Mouse (Mus musculus) midbrain, embryonic 10.5 days (tissue): ENCODE measurements at regions not wholly inside any gene's neighbourhood (a gene's known extent, or its start where the extent isn't known, plus 50 kb on each side); places are given as distances from the start of the nearest gene placed in this dataset.
"Not testable (repeated sequence)": the region's sequence is repeated elsewhere in the genome, so short reads cannot be mapped to it uniquely, and the experiment has no call there.

ENCODE experiments used
- DNase-seq: peaks from one replicate; pipeline ENCODE4 v3.0.0-alpha.2; 2017; ENCODE audit warnings: low spot score
- H3K27ac ChIP-seq: fragments of 300-500 bp; sonication (generic); replicated peaks from 2 replicates; pipeline ENCODE4 v1.5.1; 2016; ENCODE audit warnings: mild to moderate bottlenecking
- H3K27me3 ChIP-seq: fragments of 300-500 bp; sonication (generic); 2 replicates; pipeline ENCODE4 v1.6.1; 2016; ENCODE audit warnings: low read depth, mild to moderate bottlenecking; ENCODE audit not compliant: poor library complexity, severe bottlenecking
- H3K36me3 ChIP-seq: fragments of 300-500 bp; sonication (generic); 2 replicates; pipeline ENCODE4 v1.6.1; 2016; ENCODE audit warnings: mild to moderate bottlenecking, moderate library complexity
- H3K4me1 ChIP-seq: fragments of 300-500 bp; sonication (generic); 2 replicates; pipeline ENCODE4 v1.6.1; 2016
- H3K4me3 ChIP-seq: fragments of 300-500 bp; sonication (generic); 2 replicates; pipeline ENCODE4 v1.5.1; 2016; ENCODE audit warnings: mild to moderate bottlenecking, moderate library complexity
- H3K9me3 ChIP-seq: fragments of 300-500 bp; sonication (generic); replicated peaks from 2 replicates; pipeline ENCODE4 v1.6.1; 2016; ENCODE audit warnings: mild to moderate bottlenecking
- WGBS: fragments of 180-500 bp; shearing (Covaris S2); methylation state at CpG from one replicate; pipeline ENCODE4 v1.1.7; 2016; 5-methylcytosine and 5-hydroxymethylcytosine counted together

DNA sequence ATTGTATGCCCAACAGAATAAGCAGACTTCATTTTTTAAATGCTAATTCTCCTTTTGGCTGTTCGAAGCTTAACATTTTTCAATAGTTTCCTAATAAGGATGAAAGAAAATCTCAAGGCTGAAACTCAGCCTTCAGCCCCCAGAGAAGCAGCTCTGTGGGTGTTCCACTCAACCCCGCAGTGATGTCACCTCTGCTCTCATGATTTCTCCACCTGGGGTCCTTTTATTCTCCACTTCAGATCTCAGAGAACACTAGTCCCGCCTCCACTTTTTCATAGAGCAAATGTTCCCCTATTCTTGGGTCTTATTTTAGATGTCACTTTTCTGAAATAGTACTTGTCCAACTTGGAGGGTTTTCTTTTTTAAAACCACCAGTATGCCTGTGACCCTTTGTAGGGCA is 567.3 kb downstream of the Cntn3 start:
- no peaks in the 10 kb centered on the region for H3K36me3 ChIP-seq
- no peaks in the 10 kb centered on the region for H3K9me3 ChIP-seq
- 0 out of 2 replicates have a peak, but pooled peaks cover 4% of the 10 kb centered on the region for H3K4me1 ChIP-seq
- H3K27ac ChIP-seq = no peak overlapping the region
- H3K27me3 ChIP-seq = no peaks in the 10 kb centered on the region
- H3K4me3 ChIP-seq = no peak overlapping the region
- 72% methylated on average over 3 of the region's 3 CpGs for WGBS
- DNase-seq = no peak

DNA sequence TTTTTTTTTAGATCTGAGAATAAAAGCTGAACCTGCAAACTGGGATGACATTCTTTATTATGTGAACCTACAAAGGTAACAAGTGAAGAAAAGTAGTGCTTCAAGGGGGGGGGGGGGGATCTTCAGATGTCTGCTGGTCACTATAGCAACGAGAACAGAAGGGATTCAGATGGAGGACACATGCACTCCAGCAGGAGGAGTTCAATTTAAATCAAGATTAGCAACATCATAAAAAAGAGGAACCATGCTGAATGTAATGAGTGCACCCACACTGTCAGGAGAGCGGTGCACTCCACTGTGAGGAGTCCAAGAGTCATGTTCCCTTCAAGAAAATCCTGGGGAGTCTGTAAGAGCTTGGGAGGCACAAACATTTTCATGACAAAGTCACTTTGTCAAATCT is 574.7 kb downstream of the Cntn3 start:
- Histone ChIP-seq H3K9me3 (no peaks in the 10 kb centered on the region), H3K27me3 (no peaks in the 10 kb centered on the region), H3K4me3 (no peak overlapping the region), H3K36me3 (no peaks in the 10 kb centered on the region), H3K27ac (peak overlapping the region; percentile 49; the same call in 1 of the 2 replicates), H3K4me1 (peaks cover 22% of the 10 kb centered on the region)
- 27% methylated on average over 2 of the region's 2 CpGs for WGBS
- peak; percentile 12 for DNase-seq

DNA sequence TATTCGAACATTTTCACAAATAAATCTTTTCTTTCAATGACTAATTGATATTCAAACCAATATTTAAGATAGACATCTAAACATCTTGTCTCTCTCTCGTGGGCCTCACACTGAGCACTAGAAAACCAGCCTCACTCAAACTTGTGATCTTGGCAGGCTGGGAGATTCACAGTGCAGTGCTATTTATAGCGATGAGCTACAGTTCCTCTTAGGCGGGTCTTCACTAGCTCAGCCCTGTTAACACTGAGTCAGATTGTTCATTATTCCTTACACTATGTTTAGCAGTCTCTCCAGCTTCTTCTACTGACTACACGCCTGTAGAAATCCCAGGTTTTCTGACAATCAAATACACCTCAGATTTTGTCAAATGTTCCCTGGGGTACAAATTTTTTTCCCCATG is 575.3 kb downstream of the Cntn3 start:
- Histone ChIP-seq H3K27ac (0 out of 2 replicates have a peak overlapping the region, but pooled peaks have one; percentile 33), H3K4me1 (peaks cover 22% of the 10 kb centered on the region), H3K9me3 (no peaks in the 10 kb centered on the region), H3K36me3 (no peaks in the 10 kb centered on the region), H3K4me3 (no peak overlapping the region), H3K27me3 (no peaks in the 10 kb centered on the region)
- WGBS = 63% methylated on average over 5 of the region's 5 CpGs
- no peak for DNase-seq

DNA sequence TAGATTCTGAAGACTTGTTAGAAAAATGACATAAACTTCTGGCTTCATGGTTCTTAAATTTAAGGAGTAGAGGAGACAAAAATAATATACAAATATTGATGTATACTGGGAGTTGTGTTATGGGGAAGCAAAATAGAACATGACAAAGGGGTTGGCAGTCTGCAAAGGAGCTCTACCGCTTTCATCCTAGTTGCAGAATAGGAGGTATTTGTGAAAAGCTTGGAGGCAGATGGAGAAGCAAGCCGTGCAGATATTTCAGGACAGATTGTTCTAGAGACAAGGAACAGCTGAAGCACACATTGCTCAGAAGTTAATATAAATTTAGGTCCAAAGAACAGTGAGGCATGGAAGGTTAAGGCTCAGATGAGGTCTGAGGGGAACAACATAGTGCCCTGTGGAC is 580.1 kb downstream of the Cntn3 start:
- WGBS = 92% methylated on average over 2 of the region's 2 CpGs
- no peak for DNase-seq
- Histone ChIP-seq H3K9me3 (no peaks in the 10 kb centered on the region), H3K4me3 (no peak overlapping the region), H3K36me3 (no peaks in the 10 kb centered on the region), H3K27me3 (no peaks in the 10 kb centered on the region), H3K27ac (no peak overlapping the region), H3K4me1 (peaks cover 11% of the 10 kb centered on the region)

DNA sequence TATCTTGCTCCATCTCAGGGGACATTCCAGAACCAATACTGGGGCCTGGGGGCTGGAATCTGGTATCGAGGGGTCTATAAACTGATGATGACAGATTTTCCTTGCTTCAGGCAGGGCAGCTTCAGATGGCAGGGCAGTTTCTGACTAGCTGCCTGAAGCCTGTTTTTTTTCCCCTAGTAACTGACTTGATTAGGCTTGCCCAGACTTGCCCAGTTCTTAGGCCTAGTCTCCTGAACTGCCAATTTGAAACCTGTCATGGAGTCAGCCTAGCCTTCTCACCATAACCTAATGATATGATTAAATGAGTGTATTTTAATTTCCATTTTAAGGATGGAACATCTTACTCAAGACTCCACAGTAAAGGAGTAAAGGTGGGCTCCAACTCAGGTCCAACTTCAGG is 591.2 kb downstream of the Cntn3 start:
- H3K27me3 ChIP-seq = no peaks in the 10 kb centered on the region
- H3K36me3 ChIP-seq = no peaks in the 10 kb centered on the region
- no peak for DNase-seq
- WGBS = 89% methylated on average over 1 of the region's 1 CpGs
- H3K27ac ChIP-seq = no peak overlapping the region
- peaks cover 6% of the 10 kb centered on the region for H3K4me1 ChIP-seq
- H3K9me3 ChIP-seq = no peaks in the 10 kb centered on the region
- H3K4me3 ChIP-seq = no peak overlapping the region

DNA sequence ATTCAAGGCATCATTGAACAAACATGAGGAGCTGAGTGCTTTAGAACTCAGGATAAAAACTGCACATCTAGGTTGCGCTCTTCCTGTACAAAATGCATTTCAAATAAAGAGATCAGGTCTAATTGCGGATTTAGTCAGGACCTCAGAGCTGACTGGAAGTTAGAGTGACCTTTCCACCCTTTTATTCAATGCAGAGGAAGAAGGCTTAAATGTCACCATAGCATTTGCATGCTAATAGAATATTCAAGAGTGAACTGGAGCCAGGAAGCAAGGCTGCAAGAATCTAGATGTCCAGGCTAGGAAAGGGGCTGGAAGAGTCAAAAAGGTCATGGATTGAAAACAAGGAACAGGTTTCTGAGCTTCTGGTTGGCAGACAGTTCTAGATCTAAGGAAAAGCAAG is 593.7 kb downstream of the Cntn3 start:
- DNase-seq = no peak
- Histone ChIP-seq H3K27ac (no peak overlapping the region), H3K36me3 (no peaks in the 10 kb centered on the region), H3K9me3 (no peaks in the 10 kb centered on the region), H3K4me1 (peaks cover 6% of the 10 kb centered on the region), H3K27me3 (no peaks in the 10 kb centered on the region), H3K4me3 (no peak overlapping the region)
- WGBS = 55% methylated on average over 2 of the region's 2 CpGs

DNA sequence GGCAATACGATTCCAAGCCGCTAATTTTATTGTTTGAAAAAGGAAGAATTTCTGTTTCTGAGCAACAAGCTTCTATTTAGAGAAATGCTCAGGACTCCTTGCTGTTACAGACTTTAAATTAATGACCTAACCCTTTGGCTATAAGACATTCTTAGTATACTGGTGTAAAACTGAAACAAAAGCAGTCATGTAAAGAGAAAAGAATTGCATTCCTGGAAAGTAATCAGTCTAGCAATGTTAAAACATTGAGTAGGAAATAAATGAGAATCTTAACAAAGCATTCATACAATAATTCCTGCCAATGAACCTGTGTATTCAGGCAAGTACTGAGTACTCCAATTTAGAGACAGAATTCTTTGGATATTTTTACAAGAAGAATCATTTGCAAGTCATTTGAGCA is 587.2 kb upstream of the Pdzrn3 start:
- Histone ChIP-seq H3K4me3 (no peak overlapping the region), H3K9me3 (no peaks in the 10 kb centered on the region), H3K27ac (no peak overlapping the region), H3K4me1 (no peaks in the 10 kb centered on the region), H3K27me3 (no peaks in the 10 kb centered on the region), H3K36me3 (no peaks in the 10 kb centered on the region)
- WGBS = 90% methylated on average over 2 of the region's 2 CpGs
- DNase-seq = no peak

DNA sequence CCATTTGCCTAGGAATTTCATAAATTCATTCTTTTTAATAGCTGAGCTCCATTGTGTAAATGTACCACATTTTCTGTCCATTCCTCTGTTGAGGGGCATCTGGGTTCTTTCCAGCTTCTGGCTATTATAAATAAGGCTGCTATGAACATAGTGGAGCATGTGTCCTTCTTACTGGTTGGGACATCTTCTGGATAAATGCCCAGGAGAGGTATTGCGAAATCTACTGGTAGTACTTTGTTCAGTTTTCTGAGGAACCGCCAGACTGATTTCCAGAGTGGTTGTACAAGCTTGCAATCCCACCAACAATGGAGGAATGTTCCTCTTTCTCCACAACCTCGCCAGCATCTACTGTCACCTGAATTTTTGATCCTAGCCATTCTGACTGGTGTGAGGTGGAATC is 583.8 kb upstream of the Pdzrn3 start:
- not testable (repeated sequence) for H3K4me3 ChIP-seq, H3K36me3 ChIP-seq, H3K9me3 ChIP-seq, H3K4me1 ChIP-seq, H3K27me3 ChIP-seq, H3K27ac ChIP-seq, DNase-seq
- 86% methylated on average over 3 of the region's 3 CpGs for WGBS

DNA sequence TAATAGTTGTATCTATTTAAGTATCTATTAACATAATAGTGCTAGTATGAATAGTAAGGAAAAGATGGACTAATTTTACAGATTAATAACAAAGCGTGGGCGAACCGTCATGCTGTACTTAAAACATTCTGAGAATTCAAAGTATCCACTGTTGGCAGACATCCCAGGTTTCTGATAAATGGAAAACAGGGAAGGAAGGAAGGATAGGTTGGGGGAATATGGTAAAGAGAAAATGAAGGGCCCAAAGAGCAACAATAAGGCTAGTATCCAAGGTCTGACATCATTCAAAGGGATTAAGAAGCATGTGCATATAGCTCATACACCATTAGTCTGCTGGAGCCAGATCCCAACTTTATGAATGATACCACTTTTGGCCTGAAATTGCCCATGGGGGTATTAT is 572.0 kb upstream of the Pdzrn3 start:
- Histone ChIP-seq H3K9me3 (no peaks in the 10 kb centered on the region), H3K4me1 (no peaks in the 10 kb centered on the region), H3K27me3 (no peaks in the 10 kb centered on the region), H3K27ac (no peak overlapping the region), H3K4me3 (no peak overlapping the region), H3K36me3 (no peaks in the 10 kb centered on the region)
- no peak for DNase-seq
- WGBS = 94% methylated on average over 3 of the region's 3 CpGs

DNA sequence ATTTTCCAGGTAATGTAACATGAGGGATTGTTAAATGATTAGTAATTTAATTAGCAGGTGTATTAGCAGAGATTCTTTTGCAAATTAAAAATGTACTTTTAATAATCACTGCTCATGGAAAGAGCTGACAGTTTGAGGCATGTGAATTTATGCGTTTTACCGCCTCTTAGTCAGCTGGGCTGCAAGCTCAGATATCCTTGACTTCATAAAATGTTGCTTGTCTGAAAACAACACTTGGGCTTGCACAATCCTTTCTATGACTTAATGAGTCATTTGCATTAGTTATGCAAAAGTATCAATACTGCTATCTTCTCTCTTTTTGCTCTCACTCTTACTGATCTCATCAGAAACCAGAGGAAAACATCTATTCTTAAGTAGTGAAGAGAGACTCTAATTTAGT is 571.3 kb upstream of the Pdzrn3 start:
- H3K27me3 ChIP-seq = no peaks in the 10 kb centered on the region
- H3K36me3 ChIP-seq = no peaks in the 10 kb centered on the region
- 94% methylated on average over 2 of the region's 2 CpGs for WGBS
- H3K4me3 ChIP-seq = no peak overlapping the region
- H3K9me3 ChIP-seq = no peaks in the 10 kb centered on the region
- no peaks in the 10 kb centered on the region for H3K4me1 ChIP-seq
- no peak overlapping the region for H3K27ac ChIP-seq
- no peak for DNase-seq

DNA sequence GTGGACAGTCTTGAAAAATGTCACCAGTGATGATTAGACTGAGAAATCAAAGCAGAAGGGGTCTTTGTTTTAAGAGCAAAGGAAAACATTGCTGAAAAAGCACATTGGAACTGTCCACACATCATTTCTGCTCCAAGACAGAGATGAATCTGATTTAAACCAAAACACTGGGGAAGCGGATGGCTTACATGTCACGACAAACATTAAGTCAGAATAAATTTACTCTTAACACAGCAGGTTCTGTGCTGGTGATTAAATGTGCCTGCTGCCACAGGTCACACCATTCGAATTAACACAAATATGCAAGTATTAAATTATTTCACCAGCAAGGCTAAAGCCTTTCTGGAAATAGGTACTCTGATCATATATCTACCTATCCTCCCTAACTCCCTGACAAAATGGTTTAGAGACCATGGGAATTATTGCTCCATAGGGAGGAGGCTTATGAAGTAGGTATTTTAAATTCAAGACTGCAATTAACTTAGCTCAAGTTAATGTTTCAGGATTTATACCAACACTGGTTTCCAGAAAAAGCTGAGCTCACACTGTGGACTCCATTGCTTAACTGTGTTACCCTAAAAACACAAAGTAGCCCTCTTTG is 562.7 kb upstream of the Pdzrn3 start:
- 91% methylated on average over 3 of the region's 3 CpGs for WGBS
- DNase-seq = no peak
- Histone ChIP-seq H3K27ac (no peak overlapping the region), H3K27me3 (no peaks in the 10 kb centered on the region), H3K4me3 (no peak overlapping the region), H3K36me3 (no peaks in the 10 kb centered on the region), H3K4me1 (peaks cover 12% of the 10 kb centered on the region), H3K9me3 (no peaks in the 10 kb centered on the region)

DNA sequence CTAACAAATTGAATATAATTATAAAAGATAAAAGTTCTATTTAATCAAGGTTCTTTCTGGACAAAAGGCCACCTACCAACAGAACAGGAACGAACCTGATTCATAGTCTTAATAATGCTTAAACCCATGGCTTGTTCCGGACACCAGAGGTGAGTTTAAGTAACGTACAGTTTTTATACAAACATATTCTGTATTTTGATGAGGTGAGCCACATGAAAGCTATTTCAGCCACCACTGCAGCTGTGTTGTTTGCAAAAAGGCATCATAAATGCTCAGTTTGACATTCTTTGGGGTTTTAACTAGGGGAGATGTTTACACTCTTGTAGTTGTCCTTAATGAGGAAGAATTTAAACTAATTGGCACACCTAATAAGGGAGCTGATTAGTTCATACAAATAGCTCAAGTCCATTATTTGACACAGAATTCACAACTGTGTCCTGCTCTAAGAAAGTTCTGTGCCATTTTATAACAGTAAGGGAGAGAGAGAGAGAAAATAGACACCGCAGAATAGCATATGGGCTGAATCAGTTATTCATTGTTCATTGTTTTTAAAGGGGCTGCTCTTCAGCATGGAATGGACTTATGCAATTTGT is 560.8 kb upstream of the Pdzrn3 start:
- peaks cover 12% of the 10 kb centered on the region for H3K4me1 ChIP-seq
- no peaks in the 10 kb centered on the region for H3K9me3 ChIP-seq
- no peak for DNase-seq
- no peak overlapping the region for H3K4me3 ChIP-seq
- H3K36me3 ChIP-seq = no peaks in the 10 kb centered on the region
- no peak overlapping the region for H3K27ac ChIP-seq
- 63% methylated on average over 4 of the region's 4 CpGs for WGBS
- no peaks in the 10 kb centered on the region for H3K27me3 ChIP-seq

DNA sequence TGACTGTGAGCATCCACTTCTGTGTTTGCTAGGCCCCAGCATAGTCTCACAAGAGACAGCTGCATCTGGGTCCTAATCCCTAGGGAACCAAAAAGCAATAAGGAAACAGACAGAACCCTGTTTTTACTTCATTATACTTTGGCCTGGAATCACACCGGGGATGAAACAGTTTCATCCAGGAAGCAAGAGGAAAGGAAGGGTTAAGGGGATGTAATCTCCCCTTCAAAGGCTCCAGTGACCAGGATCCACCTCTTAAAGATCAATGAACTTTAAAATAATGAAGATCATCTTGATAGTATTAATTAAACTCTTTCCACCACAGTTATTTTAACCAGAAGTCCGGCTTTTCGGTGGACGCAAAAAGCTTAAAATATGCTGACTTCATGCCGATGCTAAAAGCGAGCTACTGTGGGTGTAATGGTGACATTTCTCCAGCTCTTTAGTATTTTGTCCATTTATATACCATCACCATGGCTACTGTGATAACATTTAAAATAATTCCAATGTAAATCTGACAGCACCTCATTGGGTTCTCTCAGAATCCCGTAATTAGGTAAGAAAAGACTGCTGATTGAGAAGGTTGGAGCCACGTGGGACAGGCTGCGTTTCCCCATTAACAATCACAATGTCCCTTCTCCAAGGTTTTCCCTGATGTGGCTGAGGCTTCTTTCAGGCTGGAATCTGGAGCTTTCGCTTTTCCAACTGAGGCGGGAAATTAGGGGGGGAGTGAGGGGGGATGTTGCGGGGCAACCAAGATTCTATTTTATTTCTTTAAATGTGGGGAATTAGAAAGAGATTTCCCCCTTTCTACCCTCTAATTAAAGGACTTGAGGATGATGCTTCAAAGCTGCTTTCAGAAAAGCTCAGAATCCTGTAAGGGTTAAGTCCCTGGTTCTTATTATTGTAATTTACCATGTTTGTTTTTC is 560.0 kb upstream of the Pdzrn3 start:
- 0 out of 2 replicates have a peak overlapping the region, but pooled peaks have one; percentile 33 for H3K27ac ChIP-seq
- DNase-seq = no peak

More for the DNA sequence above, 560.0 kb upstream of the Pdzrn3 start:
- peaks cover 12% of the 10 kb centered on the region for H3K4me1 ChIP-seq
- no peak overlapping the region for H3K4me3 ChIP-seq
- H3K9me3 ChIP-seq = no peaks in the 10 kb centered on the region
- H3K27me3 ChIP-seq = no peaks in the 10 kb centered on the region
- no peaks in the 10 kb centered on the region for H3K36me3 ChIP-seq
- 40% methylated on average over 12 of the region's 12 CpGs for WGBS
